Mouse (Mus musculus) ES-E14 (cell line): Measurements from ENCODE around the gene Hils1. TPM values are rescaled to one million over a fixed set of nuclear protein-coding genes. Genes with fewer than 3 reads are reported as not detected.
"Not testable (repeated sequence)": the region's sequence is repeated elsewhere in the genome, so short reads cannot be mapped to it uniquely, and the experiment has no call there.

Experiments
- DNase-seq: peaks from one replicate; pipeline ENCODE4 v3.0.0-alpha.2; 2013; ENCODE audit warnings: low read depth, low spot score
- H3K27ac ChIP-seq: 2 replicates; pipeline ENCODE4 v1.5.1; 2012; ENCODE audit warnings: low read depth, mild to moderate bottlenecking, low read length, moderate library complexity, mixed read lengths; ENCODE audit not compliant: poor library complexity, insufficient read depth, severe bottlenecking
- H3K36me3 ChIP-seq: 2 replicates; pipeline ENCODE4 v1.6.1; 2012; ENCODE audit warnings: mild to moderate bottlenecking, low read length, moderate library complexity, mixed read lengths; ENCODE audit not compliant: control insufficient read depth, poor library complexity, insufficient read depth, severe bottlenecking
- H3K4me1 ChIP-seq, 2 experiments: fragments of 150-350 bp in 1 of 2; sonication (generic) in 1 of 2; 2 replicates each; pipeline ENCODE4 v1.6.1; 2012; ENCODE audit warnings: low read length in 2 of 2, mild to moderate bottlenecking in 1 of 2, mixed read lengths in 1 of 2; ENCODE audit not compliant: control insufficient read depth in 2 of 2, insufficient read depth in 2 of 2, poor library complexity in 1 of 2
- H3K4me3 ChIP-seq, 2 experiments: fragments of 150-350 bp in 1 of 2; sonication (generic) in 1 of 2; 2 replicates each; pipeline ENCODE4 v1.5.1; 2012; ENCODE audit warnings: low read length in 2 of 2, low read depth in 1 of 2, mild to moderate bottlenecking in 1 of 2, mixed read lengths in 1 of 2; ENCODE audit not compliant: insufficient read depth in 1 of 2, poor library complexity in 1 of 2, severe bottlenecking in 1 of 2
- H3K9ac ChIP-seq: 2 replicates; pipeline ENCODE4 v1.6.1; 2012; ENCODE audit warnings: low read depth, mild to moderate bottlenecking, low read length, mixed read lengths; ENCODE audit not compliant: poor library complexity, insufficient read depth, severe bottlenecking
- H3K9me3 ChIP-seq: fragments of 150-350 bp; sonication (generic); 2 replicates; pipeline ENCODE4 v1.6.1; 2012; ENCODE audit warnings: low read depth, mild to moderate bottlenecking, low read length; ENCODE audit not compliant: control insufficient read depth, insufficient read depth
- CHD2 ChIP-seq: IDR thresholded peaks from 2 replicates; pipeline ENCODE4 v1.6.1; 2014; ENCODE audit warnings: mild to moderate bottlenecking, low read depth, low read length, inconsistent platforms
- HCFC1 ChIP-seq: IDR thresholded peaks from 2 replicates; pipeline ENCODE4 v1.6.1; 2012; ENCODE audit warnings: low read length, inconsistent platforms, borderline replicate concordance; ENCODE audit not compliant: insufficient read depth
- MAFK ChIP-seq: IDR thresholded peaks from 2 replicates; pipeline ENCODE4 v1.6.1; 2014; ENCODE audit warnings: mild to moderate bottlenecking, low read depth, low read length, inconsistent platforms; ENCODE audit not compliant: insufficient read depth
- ZC3H11A ChIP-seq: IDR thresholded peaks from 2 replicates; pipeline ENCODE4 v1.6.1; 2012; ENCODE audit warnings: low read depth, mild to moderate bottlenecking, inconsistent platforms, low read length, borderline replicate concordance
- ZNF384 ChIP-seq: IDR thresholded peaks from 2 replicates; pipeline ENCODE4 v1.6.1; 2012; ENCODE audit warnings: low read depth, low read length, inconsistent platforms
- in situ Hi-C, 2 experiments: fragments of 600-800 bp; cut with MboI; formaldehyde crosslinking; loops; one replicate each; pipeline ENCODE4 v1.15.1; 2025; ENCODE audit warnings: low sequenced_read_pairs in 2 of 2, inconsistent platforms in 1 of 2; ENCODE audit not compliant: unreplicated experiment in 2 of 2
- total RNA-seq: library from RNA; depleted of rRNA; stranded (reverse); fragments of 300-350 nt; gene quantifications from 2 replicates; pipeline ENCODE4 v1.2.3, GENCODE M21; 2012

The Hils1 gene
- total RNA-seq, 1 experiment = not detected

GRCm38 (mm10) chr11:94968187-94968586 is 794 bp downstream of the Hils1 start:
- Histone ChIP-seq H3K27ac (no peak overlapping the region), H3K4me3 (no peak overlapping the region), H3K4me1 (peaks cover 3 to 5% of the 10 kb centered on the region in 2 experiments; a peak in 2 of 4 replicates), H3K9me3 (no peaks in the 10 kb centered on the region), H3K36me3 (no peaks in the 10 kb centered on the region), H3K9ac (no peak overlapping the region)
- no peak for TF ChIP-seq ZNF384
- no peak for TF ChIP-seq CHD2
- no peak for TF ChIP-seq HCFC1
- DNase-seq = no peak
- in situ Hi-C loops = no loop called here

- H3K27ac ChIP-seq, H3K9me3 ChIP-seq, H3K4me1 ChIP-seq, in situ Hi-C loops, H3K4me3 ChIP-seq, DNase-seq, H3K36me3 ChIP-seq, H3K9ac ChIP-seq: not testable (repeated sequence)
Observed at GRCm38 (mm10) chr11:94969709-94970108, 2.3 kb downstream of the Hils1 start.

DNA sequence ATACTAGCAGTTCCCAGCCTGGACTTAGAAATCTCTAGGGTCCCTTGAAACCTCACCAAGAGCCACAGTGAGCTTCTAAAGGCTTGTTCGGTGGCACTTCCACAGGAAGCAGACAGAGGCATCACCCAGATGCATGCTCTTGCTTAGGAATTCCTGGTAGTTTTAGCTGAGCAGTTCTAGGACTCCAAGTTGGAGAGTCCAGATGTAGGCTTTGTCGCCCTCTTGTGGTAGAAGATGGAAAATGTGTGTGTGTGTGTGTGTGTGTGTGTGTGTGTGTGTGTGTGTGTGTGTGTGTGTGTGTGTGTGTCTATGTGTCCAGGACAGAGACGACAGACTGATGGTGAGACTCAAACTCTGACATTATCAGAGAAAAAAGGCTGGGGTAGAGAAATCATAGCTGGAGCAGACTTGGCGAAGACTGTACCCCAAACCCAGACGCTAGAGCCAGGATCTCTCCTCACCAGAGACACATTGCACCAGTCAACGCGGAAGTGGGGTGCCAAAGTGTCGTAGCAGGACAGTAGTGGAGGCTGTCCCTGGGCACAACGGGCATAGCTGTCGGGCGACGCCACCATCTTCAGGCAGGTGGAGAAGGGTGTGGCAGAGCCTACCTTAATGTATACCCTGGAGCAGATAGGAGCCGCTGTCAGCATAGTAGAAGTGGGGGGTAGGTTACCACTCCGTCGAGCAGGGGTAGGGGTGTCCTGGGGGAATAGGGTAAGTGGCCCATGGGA is 3.0 kb downstream of the Hils1 start:
- TF ChIP-seq ZC3H11A (no peak), CHD2 (no peak)
- no peak overlapping the region for H3K4me3 ChIP-seq
- H3K9ac ChIP-seq = no peak overlapping the region
- in situ Hi-C loops = no loop called here
- H3K4me1 ChIP-seq = no peaks in the 10 kb centered on the region
- no peak overlapping the region for H3K27ac ChIP-seq
- H3K36me3 ChIP-seq = no peaks in the 10 kb centered on the region
- peak; percentile 70 for DNase-seq
- no peaks in the 10 kb centered on the region for H3K9me3 ChIP-seq

GRCm38 (mm10) chr11:94971895-94972615 is 4.7 kb downstream of the Hils1 start:
- Histone ChIP-seq H3K27ac (no peak overlapping the region), H3K36me3 (no peaks in the 10 kb centered on the region), H3K4me1 (no peaks in the 10 kb centered on the region), H3K9ac (no peak overlapping the region), H3K4me3 (no peak overlapping the region), H3K9me3 (no peaks in the 10 kb centered on the region)
- TF ChIP-seq CHD2 (no peak), ZC3H11A (no peak), MAFK (no peak), ZNF384 (no peak), HCFC1 (no peak)
- no peak for DNase-seq
- in situ Hi-C loops = no loop called here

DNA sequence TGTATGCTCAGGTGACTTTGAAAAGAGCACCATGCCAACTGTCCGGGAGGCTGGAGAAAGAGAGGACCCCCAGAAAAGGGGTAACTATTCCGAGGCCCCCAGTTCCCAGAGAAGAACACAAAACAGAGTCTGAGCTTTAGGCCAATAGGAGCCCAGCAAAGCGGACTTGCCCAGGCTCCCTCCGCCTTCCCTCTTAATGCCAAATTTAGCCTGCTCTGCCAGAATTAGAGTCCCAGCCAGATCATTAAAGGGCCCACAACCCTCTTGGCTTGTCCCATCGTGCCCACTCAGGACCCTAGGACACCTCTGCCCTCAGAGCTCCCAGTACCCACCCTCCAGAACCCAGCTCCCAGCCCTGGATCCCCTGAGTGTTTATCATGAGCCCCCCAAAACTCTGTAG is 5.5 kb downstream of the Hils1 start:
- Histone ChIP-seq H3K36me3 (no peaks in the 10 kb centered on the region), H3K9ac (no peak overlapping the region), H3K9me3 (no peaks in the 10 kb centered on the region), H3K27ac (no peak overlapping the region), H3K4me1 (no peaks in the 10 kb centered on the region), H3K4me3 (no peak overlapping the region)
- in situ Hi-C loops = no loop called here
- DNase-seq = no peak
- TF ChIP-seq ZC3H11A = no peak
- TF ChIP-seq MAFK = no peak
- TF ChIP-seq ZNF384 = no peak
- TF ChIP-seq CHD2 = no peak
- TF ChIP-seq HCFC1 = no peak
